Mouse (Mus musculus): ENCODE measurements around the gene Vmn1r226. TPM values are rescaled to one million over a fixed set of nuclear protein-coding genes. Genes with fewer than 3 reads are reported as not detected.

Vmn1r226 gene
- not detected for total RNA-seq (2021)

DNA sequence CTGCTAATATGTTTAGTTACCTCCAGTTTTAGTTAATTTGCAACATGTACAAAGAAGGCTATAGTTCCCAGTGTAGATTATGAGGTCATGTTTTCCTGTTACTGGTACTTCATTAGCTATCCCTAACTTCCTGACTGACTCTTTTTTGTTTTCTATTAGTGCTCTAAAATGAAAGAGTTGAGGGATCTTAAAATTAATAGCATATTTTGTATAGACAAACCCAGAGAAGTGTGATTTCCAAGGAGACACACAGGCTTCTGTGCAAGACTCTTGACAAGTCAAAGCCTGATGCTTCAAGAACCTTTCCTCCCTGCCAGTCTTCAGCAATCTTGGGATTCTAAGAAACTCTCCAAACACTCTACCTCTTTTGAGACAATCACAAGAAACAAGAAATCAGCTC lies at the start of gene Vmn1r226:
Gene Vmn1r226, plus strand, starts transcription at position 301 of the 400 bp plus-strand sequence.
- no peak for DNase-seq

DNA sequence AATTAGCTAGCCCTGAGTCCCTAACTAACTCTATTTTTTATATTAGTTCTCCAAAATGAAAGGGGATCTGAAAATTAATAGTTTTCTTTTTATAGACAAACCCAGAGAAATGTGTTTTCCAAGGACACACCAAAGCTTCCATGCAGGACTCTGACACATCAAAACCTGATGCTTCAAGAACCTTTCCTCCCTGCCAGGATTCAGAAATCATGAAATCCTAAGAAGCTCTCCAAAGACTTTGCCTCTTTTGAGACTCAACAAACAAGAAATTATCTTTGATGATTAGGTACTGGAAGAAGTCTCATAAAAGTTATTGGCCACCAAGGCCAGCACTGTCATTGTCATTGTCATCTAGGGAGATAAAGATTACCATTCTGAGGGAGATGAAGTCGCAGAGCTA lies 46.9 kb downstream of the Vmn1r226 start, which contains the start of gene Vmn1r227:
Gene Vmn1r227, plus strand, starts transcription at position 301 of the 400 bp plus-strand sequence.
- no peak for DNase-seq

Other genes starting within 250 kb of the Vmn1r226 start
- gene Vmn2r108, start 201.5 kb upstream of the Vmn1r226 start, total RNA-seq (2021): not detected
- not detected for gene Vmn1r225, start 184.7 kb upstream of the Vmn1r226 start, total RNA-seq (2021)
- not detected for gene Vmn2r109, start 118.1 kb upstream of the Vmn1r226 start, total RNA-seq (2021)
- not detected for gene Vmn2r110, start 86.4 kb upstream of the Vmn1r226 start, total RNA-seq (2021)
- gene Fpr-rs3, start 58.0 kb upstream of the Vmn1r226 start, total RNA-seq (2021): not detected
- gene Vmn1r227, start 47.0 kb downstream of the Vmn1r226 start, total RNA-seq (2021): not detected
- not detected for gene Vmn1r228, start 103.3 kb downstream of the Vmn1r226 start, total RNA-seq (2021)
- under 1 TPM in 1 of 2 experiments, not detected in 1; 0.02 TPM for gene Vmn1r229, start 128.7 kb downstream of the Vmn1r226 start, total RNA-seq (2021)
- not detected for gene Vmn1r230, start 157.6 kb downstream of the Vmn1r226 start, total RNA-seq (2021)
- gene Vmn1r231, start 222.2 kb downstream of the Vmn1r226 start, total RNA-seq (2021): not detected
- gene Vmn1r232, start 236.9 kb downstream of the Vmn1r226 start, total RNA-seq (2021): not detected